Mouse (Mus musculus): ENCODE data around the gene Slc44a1. TPM values are rescaled to one million over a fixed set of nuclear protein-coding genes. Genes with fewer than 3 reads are reported as not detected.

Gene Slc44a1
- total RNA-seq, 2 experiments from 2014 or later: 15.8 to 17.7 TPM

DNA sequence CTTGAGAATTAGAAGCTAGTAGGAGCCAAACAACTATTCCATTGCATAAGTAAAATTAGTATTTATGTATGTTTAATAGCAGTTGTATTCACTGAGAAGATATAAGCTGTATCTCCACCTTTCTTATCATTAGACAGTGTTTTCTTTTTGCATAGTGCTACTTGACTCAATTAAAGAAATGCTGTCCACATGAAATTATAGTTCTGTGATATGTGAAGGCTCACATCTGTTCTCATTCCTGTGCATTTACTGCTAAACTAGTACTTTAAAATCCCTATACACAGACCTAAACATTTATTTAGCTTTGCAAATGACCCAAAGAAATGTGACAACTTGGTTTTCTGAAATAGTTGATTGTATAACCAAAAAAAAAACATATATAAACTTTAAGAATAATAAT lies 96.9 kb downstream of the Slc44a1 start:
- no peak for TF ChIP-seq CTCF (IDR thresholded peaks at IDR 0.05)

GRCm38 (mm10) chr4:53537539-53537938 lies 97.3 kb downstream of the Slc44a1 start:
- intact Hi-C loops (cut with DNase I): no loop called here
- Histone ChIP-seq H3K27ac (no peak overlapping the region), H3K4me3 (no peak overlapping the region)
- DNase-seq: no peak
- no peak for TF ChIP-seq CTCF (IDR thresholded peaks at IDR 0.05)

More for the DNA sequence above, 96.9 kb downstream of the Slc44a1 start:
- intact Hi-C loops (cut with DNase I): no loop called here
- Histone ChIP-seq H3K27ac (no peak overlapping the region), H3K4me3 (no peak overlapping the region)
- DNase-seq: no peak

GRCm38 (mm10) chr4:53538600-53538999 lies 98.4 kb downstream of the Slc44a1 start:
- DNase-seq: no peak
- intact Hi-C loops (cut with DNase I): no loop called here
- TF ChIP-seq CTCF (IDR thresholded peaks at IDR 0.05): no peak
- Histone ChIP-seq H3K27ac (no peak overlapping the region), H3K4me3 (no peak overlapping the region)

DNA sequence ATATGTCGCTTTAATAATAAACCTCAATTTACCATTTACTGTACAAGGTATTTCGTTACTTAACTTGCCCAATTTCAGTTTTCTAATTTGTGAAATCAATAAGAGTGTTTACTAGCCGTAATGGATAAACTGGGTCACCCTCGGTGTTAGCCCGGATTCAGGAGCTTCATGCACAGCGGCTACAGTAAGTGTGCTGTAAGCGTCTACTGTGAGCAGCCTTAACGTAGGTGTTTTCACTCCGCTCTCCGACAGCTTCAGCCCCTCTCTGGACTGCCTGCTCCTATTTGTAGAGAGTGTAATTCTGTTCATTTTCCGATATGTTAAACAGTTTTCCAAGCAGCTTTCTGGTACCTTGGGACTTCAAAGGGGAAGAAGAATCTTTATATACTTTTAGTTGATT lies 99.7 kb downstream of the Slc44a1 start:
- no peak overlapping the region for H3K27ac ChIP-seq
- no peak overlapping the region for H3K4me3 ChIP-seq
- no peak for TF ChIP-seq CTCF (IDR thresholded peaks at IDR 0.05)
- intact Hi-C loops (cut with DNase I): no loop called here
- DNase-seq: no peak

DNA sequence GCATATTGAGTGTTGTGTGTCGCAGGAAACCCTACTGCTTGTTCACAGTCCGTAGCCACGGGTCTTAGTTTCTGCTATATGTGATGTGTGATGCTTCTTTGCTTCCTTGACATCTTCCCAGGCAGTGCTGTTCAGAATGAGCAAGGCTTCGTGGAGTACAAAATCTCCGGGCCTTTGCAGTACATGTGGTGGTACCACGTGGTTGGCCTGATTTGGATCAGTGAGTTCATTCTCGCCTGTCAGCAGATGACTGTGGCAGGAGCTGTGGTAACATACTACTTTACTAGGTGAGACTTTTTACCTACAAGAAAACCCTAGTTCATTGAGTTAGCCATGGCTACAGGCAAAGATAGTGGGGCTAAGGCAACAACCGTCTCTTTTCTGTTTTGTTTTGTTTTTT lies 103.2 kb downstream of the Slc44a1 start:
- no peak for TF ChIP-seq CTCF (IDR thresholded peaks at IDR 0.05)
- DNase-seq: no peak
- intact Hi-C loops (cut with DNase I): no loop called here
- Histone ChIP-seq H3K27ac (no peak overlapping the region), H3K4me3 (no peak overlapping the region)

DNA sequence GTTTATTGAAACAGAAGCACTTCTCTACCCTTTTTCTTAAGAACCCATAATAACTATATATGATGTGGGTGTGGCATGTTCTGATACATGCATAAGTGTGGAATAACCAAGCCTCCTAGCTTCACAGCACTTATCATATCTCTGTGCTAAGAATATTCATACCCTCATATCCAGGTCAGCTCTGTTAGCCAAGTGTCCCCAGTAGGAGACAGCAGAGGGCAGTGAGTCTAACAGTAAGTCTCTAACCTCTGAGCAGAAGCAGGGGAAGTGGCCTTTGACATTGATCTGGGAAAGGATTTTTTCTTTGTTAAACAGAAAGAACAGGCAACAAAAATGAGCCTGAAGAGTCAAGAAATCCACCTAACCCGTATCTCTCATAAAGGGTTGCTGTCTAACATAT lies 104.7 kb downstream of the Slc44a1 start:
- peak; percentile 52 for TF ChIP-seq CTCF (IDR thresholded peaks at IDR 0.05)
- intact Hi-C loops (cut with DNase I): loop anchor here (5.0 kb wide), 2 partner anchors 47 to 163 kb away; no protein-coding TSS in a partner anchor
- Histone ChIP-seq H3K27ac (0 out of 2 replicates have a peak overlapping the region, but pooled peaks have one; percentile 24), H3K4me3 (no peak overlapping the region)
- DNase-seq: no peak

- no peak for TF ChIP-seq CTCF (IDR thresholded peaks at IDR 0.05)
- intact Hi-C loops (cut with DNase I): loop anchor here (5.0 kb wide), 2 partner anchors 45 to 165 kb away; no protein-coding TSS in a partner anchor
- Histone ChIP-seq H3K4me3 (no peak overlapping the region), H3K27ac (no peak overlapping the region)
- no peak for DNase-seq
Observed at GRCm38 (mm10) chr4:53547381-53547780, 107.2 kb downstream of the Slc44a1 start.

- peak; percentile 35; the same call in 1 of the 2 replicates for TF ChIP-seq CTCF (IDR thresholded peaks at IDR 0.05)
- intact Hi-C loops (cut with DNase I): loop anchor here (5.0 kb wide), 2 partner anchors 43 to 167 kb away; no protein-coding TSS in a partner anchor
- no peak overlapping the region for H3K4me3 ChIP-seq
- no peak overlapping the region for H3K27ac ChIP-seq
- no peak for DNase-seq
Observed at GRCm38 (mm10) chr4:53549375-53549774, 109.2 kb downstream of the Slc44a1 start.

DNA sequence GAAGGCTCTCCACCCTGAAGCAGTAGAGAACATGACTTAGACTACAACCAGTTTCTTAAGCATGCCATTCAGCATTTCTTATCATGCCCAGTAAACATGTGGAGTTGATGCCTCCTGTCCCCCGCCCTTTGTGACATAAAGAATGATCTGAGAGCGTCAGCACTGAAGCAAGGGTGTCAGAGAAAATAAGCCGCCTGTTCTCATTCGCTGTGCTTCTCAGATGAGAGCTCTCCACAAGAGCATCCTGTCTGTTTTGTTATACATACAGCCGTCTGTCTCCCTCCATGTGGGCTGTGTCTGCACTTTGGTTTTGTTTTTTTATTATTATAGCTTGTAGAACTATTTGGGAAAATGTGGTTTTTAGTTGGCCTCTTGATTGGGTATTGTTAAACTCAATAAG lies 124.4 kb downstream of the Slc44a1 start:
- TF ChIP-seq CTCF (IDR thresholded peaks at IDR 0.05): no peak
- Histone ChIP-seq H3K4me3 (no peak overlapping the region), H3K27ac (no peak overlapping the region)
- no peak for DNase-seq
- intact Hi-C loops (cut with DNase I): no loop called here

DNA sequence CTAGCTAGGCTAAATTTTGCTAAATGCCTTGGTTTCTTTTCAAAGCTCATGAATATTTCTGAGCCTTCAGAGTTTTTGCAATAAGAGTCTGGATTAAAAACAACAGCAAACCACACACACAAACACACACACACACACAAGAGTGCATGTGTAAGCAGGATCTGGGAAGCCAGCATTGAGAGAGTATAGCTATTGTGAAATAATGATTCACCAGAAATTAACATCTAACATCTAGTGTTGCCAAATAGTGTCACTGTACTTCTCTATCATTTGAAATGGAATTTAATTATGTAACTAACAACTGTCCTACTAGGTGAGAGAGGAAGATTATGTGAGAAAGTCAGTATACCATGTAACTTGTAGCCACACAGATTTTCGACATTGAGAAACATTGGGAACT lies 126.9 kb downstream of the Slc44a1 start:
- H3K27ac ChIP-seq: no peak overlapping the region
- no peak for DNase-seq
- no peak for TF ChIP-seq CTCF (IDR thresholded peaks at IDR 0.05)
- H3K4me3 ChIP-seq: no peak overlapping the region
- intact Hi-C loops (cut with DNase I): no loop called here

DNA sequence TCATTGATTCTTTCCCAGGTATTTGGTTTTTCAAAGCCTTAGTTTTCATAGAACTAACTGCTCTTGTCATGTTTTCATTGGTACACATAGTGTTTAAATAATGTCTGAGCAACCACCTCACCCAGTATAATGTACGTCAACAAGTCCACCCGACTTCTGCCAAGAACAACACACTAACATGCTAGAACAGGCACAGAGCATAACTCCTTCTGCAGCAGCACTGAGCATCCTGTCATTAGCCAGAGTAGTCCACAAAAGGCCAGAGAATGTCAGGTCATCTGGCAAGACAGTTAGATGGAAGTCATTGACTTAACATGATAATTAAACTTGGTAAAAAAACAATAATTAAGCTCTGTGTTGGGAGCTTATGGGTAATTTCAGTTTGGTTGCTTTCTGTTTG lies 135.3 kb downstream of the Slc44a1 start:
- DNase-seq: no peak
- Histone ChIP-seq H3K4me3 (no peak overlapping the region), H3K27ac (peak overlapping the region; percentile 50; the same call in 1 of the 2 replicates)
- intact Hi-C loops (cut with DNase I): no loop called here
- no peak for TF ChIP-seq CTCF (IDR thresholded peaks at IDR 0.05)

GRCm38 (mm10) chr4:53587676-53588075 lies 147.5 kb downstream of the Slc44a1 start:
- no peak for DNase-seq
- intact Hi-C loops (cut with DNase I): no loop called here
- no peak overlapping the region for H3K4me3 ChIP-seq
- no peak for TF ChIP-seq CTCF (IDR thresholded peaks at IDR 0.05)
- no peak overlapping the region for H3K27ac ChIP-seq

DNA sequence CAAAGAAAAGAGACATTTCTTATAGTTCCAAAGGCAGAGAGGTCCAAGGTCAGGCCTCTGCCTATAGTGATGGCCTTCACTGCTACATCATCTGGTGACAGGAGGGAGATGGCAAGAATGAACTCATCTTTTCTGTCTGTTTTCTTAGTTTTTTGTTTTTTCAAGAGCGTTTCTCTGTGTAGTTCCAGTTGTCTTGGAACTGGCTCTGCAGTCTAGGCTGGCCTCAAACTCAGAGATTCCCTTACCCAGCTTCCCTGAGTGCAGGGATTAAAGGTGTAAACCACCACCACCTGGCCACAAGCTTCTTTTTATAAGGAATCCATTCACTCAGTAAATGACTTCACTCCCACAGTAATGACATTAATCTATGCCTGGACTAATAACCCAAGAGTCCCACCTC lies 148.7 kb downstream of the Slc44a1 start:
- Histone ChIP-seq H3K4me3 (no peak overlapping the region), H3K27ac (peak overlapping the region; percentile 12; the same call in 1 of the 2 replicates)
- no peak for TF ChIP-seq CTCF (IDR thresholded peaks at IDR 0.05)
- intact Hi-C loops (cut with DNase I): no loop called here
- no peak for DNase-seq

DNA sequence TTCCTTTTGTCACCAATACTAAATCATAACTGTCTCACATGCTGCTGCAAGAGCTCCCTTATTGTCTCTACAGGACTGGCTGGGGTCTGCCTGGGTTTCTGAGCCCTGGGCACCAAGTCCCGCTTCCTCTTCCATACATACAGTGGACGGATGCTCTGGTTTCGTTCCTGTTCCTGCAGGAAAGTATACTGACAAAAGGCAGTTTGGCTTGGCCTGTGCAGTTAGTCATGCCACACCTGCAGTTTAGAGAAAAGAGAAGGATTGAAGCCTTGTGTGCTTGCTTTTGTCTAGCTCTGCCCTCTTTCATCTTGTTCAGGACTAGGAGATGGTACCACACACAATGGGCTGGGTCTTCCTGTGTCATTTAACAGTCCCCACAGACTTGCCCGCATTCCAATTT lies 149.3 kb downstream of the Slc44a1 start:
- TF ChIP-seq CTCF (IDR thresholded peaks at IDR 0.05): no peak
- DNase-seq: no peak
- intact Hi-C loops (cut with DNase I): no loop called here
- no peak overlapping the region for H3K4me3 ChIP-seq
- no peak overlapping the region for H3K27ac ChIP-seq
